Mouse (Mus musculus) brain, adult 2 months (tissue): Measurements from ENCODE around the gene Gm28047.
"Not testable (repeated sequence)": the region's sequence is repeated elsewhere in the genome, so short reads cannot be mapped to it uniquely, and the experiment has no call there.

Experiments
- DNase-seq: peaks from one replicate; pipeline ENCODE4 v3.0.0; 2011; ENCODE audit warnings: low read depth, low spot score

The Gm28047 gene

DNA sequence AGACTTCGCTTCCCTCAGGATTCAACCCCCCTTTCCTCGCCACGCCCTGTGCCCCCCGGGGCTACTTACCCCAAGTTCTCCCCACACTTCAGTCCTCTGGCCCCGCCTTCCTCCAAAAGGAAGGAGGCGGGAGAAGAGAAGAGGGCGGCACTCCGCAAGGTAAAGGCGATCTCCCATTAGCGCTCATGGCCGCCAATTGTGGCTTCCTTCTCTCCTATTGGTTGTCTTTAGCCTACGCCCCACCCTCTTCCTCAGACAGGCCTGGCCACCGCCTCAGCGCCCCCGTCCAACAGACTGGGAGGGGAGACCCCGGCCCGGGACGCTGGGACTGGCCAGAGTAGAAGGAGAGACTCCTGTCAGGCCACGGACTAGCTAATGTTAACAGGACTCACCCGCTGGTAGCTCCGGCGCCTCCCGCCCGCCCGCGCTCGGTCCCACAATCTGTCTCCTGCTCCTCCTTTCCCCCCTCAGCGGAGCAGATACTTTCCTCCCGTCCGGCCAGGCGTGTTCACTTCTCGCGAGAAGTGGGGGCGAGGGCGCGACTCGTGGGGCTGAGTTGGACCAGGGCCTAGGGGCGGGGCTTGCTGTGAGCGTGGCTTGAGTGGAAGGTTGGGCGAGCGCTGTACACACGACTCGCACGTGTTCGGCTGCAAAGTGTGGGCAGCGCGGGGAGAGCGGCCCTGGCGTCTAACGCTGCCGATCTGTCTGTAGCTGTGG is at the start of gene Gm28047, which contains the start of gene Atf7:
Gm28047 (minus strand) TSS at position 98 of the 717 bp plus-strand sequence.
Atf7 (minus strand) TSS at position 495 of the 717 bp plus-strand sequence.
- peak; percentile 99 for DNase-seq

DNA sequence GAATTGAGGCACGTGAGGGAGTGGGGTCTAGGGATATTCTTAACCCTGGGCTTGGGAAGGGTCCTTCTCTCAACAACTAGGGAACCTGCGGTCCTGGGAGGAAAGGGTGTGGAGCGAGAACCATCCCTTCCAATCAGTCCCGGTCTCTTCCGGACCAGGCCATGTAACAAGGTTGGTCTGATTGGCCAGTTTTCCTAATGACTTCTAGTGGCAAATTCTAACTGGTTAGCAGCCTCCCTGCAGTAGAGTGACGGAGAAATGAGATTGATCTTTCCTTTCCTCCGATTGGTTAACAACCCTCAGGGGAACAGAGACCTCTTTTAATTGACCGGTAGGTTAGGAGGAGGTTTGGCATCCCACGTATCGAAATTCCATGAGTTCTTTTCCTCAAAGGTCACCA is 48.7 kb upstream of the Gm28047 start:
- DNase-seq, result peak; percentile 96

DNA sequence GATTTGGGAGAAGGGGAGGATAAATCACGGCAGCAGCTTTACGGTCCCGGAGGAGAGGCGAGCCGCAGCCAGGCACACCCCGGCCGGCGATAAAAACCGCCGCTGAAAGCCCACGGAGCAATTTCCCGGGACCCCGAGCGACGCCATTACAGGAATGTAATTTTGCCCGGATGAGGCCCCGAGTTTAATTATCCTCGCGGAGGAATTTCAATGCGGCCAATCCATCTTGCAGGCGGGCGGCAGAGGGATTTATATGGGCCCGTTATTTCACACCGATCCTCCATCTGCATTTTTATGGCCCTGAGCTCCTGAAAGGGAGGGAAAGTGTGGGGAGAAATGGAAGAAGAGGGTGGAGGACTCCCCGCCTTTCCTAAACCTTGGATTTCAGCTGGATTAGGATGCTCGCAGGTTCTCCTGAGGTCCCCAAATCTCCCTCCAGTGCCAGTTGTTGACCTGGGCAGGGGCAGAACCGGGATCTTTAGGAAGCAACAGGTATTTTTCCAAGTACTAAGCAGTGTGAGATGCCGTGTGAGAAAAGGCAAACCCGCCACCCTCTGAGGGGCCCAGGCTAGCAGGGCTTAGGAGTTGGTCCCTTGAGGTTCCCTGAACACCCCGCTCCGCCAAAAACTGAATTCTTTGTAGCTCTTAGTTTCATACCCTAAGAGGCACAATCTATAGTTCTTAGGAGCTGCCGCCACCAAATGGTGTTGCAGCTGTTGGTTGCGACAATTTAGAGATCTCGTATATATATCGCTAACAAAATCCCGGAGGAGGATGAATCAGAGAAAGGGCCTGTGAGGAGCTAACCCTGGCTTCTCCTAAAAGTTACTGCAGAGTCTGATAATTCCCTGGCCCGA is 47.6 kb upstream of the Gm28047 start, which contains the start of gene Atp5g2:
Atp5g2 (minus strand) TSS at position 138 of the 857 bp plus-strand sequence.
- peak; percentile 66 for DNase-seq

DNA sequence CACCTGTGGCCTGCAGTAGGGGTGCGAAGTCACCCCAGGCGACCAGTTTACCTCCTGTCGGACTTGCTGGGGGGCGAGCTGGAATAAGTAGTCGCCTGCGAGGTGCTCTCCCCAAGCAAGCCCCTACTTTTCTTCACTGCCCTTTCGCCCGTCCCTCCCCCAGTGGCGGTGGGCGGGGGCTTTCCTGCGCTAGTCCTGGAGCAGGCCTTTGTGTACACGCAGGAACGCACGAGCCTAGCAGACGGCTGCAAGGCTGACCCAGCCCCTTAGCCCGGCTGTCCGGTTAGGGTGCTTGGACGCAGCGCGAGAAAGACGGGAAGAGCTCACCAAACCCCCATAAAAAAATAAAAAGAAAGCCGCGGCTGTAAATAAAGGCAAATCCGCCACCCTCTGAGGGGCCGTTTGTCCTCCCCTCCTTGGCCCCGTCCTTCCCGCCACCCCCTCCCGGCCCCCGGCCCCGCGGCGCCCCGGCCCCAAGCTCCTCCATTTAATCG is 46.9 kb upstream of the Gm28047 start:
- DNase-seq, result peak; percentile 85

DNA sequence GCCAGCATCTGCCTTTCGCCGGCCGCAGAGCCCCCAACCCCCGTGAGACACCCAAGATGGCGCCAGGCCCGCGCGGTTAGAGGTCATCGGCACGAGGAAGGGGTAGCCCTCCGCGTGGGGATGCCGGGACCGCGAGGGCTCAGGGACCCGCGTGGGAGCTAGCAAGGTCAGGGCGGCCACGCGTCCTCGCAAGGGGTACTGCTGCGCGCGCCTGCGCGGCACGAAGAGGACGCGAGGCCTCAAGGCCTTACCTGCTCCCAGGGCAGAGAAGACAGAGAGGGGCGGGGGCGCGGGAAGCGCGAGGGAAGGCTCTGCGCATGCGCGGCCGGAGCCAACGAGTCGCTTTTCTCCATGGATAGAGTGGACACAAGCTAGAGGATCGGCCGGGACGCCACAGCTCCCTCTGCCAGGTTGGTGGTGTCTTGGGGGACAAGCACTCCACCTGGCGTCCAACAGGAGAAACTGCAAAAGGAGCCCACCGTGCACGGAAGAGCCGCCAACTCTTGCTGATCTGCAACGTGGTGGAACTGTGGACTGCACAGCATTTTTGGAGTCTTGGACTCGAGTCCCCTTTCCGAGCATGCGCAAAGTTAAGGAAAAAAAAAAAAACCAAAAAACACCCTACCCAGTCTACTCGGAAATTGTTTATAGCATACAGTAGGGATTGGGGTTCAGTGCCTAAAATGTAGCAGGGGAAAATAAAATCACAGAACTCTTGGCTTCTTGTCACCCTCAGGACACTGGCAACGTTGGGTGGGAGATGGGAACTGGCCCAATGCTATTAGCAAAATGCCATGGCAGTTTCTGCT is 46.1 kb upstream of the Gm28047 start:
- DNase-seq, result peak; percentile 100

DNA sequence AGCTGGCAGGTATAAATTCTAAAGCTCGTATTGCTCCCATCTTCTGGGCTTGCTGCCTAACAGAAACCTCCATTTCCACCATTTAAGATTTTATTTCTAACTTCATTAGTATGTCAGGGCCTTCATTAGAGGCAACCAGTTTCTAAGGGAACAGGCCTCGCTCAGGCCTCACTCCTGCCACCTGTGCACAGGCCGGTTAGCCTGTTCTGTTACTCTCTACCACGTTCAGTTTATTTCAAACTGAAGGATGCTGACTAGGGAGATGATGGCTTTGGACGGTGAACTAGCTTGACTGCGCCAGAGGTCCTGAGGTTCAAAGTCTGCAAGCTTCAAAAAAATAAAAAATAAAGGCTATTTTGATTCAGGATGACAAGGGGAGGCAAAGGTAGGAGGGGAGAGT is 45.4 kb upstream of the Gm28047 start:
- DNase-seq, result peak; percentile 43

DNA sequence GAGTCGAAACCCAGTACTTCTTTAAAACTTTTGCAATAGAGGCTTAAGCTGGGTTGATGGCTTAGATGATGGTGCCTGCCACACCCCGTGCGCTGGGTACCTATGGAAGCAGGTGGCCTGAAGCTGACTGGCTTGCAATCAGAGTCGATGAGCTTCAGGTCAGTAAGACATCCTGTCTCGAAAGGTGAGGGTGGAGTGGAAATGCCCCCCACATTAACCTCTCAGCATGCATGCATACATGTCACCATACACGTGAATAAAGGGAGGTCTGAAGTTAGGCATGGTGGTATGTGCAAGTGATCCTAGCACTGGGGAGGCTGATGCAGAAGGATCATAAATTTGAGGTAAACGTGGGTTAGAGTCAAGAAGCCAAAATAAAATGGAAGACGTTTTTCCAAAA is 44.7 kb upstream of the Gm28047 start:
- no peak for DNase-seq

DNA sequence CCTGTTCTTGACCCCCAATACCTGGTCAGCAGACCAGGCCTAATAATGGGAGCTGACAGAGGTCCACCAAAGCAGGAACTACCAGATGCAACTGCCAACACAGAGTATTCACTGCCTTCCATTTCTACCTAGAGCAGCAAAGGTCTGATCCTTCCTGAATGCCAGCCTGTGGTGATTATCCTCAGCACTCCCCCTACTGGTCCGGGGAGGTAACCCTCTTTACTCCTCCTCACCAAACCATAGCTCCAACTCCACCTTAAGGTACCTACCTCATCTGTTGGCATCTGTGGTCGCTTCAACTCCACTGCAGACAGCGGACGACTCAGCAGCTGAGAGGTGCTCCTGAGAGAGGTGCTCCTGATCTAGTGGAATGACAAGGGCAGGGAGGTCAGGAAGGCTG is 40.6 kb upstream of the Gm28047 start:
- peak; percentile 81 for DNase-seq

DNA sequence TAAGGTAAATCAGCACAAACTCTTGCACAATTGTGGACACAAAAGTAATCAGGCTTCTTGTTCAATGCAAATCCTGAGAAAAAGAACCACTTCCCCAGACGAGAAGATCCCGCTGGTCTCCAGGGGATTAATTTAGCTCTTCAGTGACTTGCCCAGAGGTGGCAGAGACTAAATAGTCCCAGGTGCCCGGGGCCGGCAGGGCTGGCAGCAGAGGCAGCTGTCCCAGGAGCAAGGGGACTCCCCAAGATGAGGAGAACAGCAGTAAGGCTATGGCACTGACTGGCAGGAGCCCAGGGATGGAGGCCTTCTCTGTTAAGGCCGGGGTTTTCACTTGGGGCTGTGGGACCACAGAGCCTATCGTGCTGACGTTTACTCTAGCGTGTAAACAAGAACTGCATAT is 39.0 kb upstream of the Gm28047 start:
- DNase-seq, result no peak

DNA sequence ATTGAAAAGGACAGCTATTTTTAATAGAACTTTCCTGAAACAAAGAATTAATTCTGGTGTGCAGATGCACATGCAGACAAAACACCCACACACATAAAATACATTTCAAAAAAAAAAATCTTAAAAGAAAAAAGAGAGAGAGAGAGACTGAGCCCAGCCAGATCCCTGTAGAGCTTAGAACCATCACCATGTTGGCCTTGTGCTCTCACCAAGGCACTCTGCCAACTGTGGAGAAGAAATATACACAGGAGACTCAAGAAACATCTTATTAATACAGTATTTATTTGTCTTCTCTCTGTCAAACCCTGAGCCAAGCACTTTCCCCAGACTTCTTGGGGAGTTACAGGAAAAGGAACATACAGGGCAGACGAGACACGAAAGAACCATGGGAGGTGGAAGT is 37.7 kb upstream of the Gm28047 start:
- DNase-seq, result not testable (repeated sequence)

DNA sequence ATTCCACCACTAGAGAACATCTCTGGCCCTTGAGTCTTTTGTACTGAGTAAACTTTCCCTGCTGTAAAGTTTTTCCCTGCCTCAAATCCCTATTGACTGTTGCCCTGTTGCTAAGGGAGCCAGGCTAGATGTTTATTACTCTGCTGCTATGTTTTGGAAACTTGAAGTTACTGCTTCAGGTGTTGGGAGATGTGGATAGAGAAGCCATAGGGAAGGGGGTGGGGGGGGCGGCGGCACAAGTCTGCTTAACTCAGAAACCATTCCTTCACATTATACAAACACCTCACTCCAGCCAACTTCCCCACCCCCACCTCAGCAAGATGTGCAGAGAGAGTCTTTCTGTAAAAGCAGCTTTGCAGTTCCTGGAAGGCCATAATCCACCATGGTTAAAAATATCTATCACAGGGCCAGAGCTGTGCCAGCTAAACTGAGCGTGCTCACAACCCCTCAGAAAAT is 33.1 kb upstream of the Gm28047 start:
- DNase-seq, result peak; percentile 76

DNA sequence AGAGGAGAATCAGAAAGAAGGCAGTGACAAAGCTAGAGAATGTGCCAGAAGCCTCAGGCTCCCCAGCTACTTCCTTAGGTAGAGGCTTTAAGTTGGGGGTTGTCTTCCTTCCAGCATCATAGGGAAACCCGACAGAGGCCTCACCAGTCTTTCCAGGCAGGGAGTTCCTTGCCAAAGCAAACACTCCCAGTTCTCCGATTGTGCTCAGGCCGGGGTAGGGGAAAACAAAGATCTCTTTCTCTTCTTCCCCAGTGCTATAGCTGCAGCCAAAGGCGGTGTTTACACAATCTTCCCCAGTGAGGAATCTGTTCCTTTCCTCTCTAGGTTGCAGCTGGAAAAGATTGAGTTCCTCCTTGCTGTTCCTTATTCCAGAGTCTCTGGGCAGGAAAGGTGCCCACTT is 31.8 kb upstream of the Gm28047 start:
- DNase-seq, result peak; percentile 76

DNA sequence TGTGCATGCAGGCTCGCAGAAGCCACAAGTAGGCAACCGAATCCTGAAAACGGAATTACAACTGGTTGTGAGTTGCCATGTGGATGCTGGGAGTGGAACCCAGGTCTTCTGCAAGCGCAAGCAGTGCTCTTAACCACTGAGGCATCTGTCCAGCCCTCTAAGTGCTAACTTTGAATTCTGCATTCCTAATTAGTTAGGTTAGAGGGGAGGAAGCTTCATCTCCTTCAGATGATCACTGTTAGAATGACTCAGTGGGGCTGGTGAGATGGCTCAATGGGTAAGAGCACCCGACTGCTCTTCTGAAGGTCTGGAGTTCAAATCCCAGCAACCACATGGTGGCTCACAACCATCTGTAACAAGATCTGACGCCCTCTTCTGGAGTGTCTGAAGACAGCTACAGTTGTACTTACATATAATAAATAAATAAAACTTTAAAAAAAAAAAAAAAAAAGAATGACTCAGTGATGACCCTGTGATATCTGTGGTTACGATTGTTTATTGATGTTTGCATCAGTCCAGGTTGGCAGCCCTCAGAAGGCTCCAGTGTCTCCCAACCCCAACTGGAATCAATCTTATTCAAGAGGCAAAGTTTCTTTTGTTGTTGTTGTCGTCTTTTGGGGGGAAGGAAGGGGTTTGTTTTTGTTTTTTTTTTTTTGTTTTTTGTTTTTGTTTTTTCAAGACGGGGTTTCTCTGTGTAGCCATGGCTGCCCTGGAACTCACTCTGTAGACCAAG is 27.2 kb upstream of the Gm28047 start:
- DNase-seq, result not testable (repeated sequence)

DNA sequence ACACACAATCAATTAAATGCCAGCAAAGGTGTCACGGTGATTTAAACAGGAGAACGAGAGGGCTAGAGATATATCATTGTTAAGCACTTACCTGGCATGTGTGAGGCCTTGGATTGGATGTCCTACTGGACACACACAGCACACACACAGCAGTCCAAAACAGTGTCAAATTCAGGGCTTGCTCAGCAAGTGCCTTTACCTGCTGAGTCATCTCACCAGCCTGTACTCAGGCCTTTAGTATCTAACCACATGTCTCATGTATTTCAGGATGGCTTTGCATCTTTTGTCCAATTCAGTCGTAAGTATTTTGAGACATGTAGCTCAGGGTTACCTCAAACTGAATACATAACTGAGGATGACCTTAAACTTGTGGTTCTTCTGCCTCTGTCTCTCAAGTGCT is 26.2 kb upstream of the Gm28047 start:
- DNase-seq, result no peak

DNA sequence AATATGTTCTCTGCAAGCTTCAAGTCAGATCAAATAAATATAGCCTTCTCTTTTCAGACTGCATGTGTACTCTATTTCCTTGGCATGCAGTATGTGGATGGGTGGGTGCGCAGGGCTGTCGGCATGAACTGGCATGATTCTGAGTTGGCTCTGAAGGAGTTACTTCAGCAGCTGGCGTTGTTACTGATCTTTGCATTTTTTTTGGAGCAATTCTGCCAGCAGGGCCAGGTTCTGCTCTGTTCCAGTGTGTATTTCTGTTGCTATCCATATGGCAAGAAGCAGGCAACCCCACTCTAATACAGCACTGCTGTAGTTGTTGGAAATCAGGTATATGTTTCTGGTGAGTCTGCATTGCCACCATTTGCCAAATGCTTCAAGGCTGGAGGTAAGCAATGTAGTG is 10.9 kb upstream of the Gm28047 start:
- peak; percentile 88 for DNase-seq

DNA sequence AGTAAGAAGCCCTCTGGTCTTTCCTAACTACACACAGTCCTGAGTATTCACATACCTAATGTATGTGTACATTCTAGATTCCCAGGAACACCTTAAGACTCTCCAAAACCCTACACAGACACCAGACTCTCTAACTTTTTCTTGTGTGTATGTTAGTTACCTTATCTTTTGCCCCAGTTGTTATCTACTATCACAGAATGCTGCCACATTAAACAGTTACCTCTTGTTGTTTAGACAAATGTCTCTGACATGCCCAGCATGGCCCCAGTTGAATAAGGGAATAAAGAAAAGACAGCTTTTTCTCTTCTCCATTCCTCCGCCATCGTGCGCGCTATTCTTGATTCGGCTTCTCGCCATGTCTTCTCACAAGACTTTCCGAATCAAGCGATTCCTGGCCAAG is 9.8 kb upstream of the Gm28047 start:
- DNase-seq, result no peak

DNA sequence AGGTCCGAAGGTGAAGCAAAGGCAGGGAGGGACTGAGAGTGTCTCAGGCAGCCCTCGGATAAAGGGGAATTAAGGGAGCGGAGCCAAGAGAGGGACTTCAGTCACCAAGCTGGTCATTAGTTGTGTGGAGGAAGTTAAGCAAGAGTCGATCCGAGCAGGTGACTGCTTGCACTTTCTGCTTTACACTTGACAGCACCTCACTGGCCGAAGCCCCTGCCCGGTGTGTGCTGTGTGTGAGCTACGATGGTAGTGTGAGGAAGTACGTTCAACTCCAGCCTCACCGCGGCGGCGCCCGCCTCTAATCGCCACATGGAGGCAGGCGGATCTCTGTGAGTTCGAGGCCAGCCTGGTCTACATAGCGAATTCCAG is 804 bp upstream of the Gm28047 start:
- no peak for DNase-seq

DNA sequence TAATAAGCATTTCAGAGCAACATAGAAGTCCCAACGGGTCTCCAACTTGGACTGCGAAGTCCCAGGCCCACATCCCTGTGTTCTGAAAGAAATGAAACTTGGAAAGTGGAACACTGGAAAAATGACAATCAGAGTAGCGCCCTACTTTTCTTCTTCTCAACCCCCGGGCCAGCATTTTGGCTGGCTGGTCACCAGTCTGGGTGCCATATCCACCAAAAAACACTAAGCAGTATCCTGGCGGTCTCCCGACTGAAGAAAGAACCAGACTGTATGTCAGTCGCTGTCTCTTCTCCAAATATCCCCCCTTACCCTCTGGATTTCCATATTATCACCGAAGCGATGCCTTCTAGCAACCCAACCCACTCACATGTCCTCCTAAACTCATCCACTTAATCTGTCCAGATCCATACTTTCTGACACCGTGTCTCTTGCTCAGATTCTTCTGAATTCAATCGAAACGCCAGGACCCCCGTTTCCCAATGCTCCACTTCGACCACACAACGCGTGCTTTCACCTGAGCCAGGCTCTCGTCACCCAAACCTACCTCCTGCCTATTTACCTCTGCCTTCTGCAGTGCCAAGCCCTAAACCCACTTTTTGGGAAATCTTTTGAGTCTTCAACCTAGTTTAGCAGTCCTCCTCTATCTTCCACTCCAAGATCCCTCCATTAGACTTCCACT is 437 bp downstream of the Gm28047 start:
- DNase-seq, result peak; percentile 39

DNA sequence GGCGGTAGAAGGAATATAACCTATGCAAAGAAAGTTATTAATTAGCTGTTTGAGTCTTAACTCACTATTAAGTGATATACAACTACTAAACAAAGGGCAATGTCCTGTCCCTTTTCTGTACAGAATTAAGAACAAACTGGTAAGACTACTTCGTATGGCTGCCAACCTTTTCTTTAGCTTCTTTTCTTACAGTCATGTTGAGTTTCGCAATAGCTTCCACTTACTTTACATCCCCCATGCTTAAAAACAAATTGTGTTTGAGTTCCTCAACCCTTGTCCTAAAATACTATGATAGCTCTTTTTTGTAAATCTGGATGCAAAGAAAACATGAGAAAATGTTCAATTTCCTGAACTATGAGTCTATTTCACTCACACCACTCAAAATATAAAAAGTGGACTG is 1.7 kb downstream of the Gm28047 start:
- no peak for DNase-seq

DNA sequence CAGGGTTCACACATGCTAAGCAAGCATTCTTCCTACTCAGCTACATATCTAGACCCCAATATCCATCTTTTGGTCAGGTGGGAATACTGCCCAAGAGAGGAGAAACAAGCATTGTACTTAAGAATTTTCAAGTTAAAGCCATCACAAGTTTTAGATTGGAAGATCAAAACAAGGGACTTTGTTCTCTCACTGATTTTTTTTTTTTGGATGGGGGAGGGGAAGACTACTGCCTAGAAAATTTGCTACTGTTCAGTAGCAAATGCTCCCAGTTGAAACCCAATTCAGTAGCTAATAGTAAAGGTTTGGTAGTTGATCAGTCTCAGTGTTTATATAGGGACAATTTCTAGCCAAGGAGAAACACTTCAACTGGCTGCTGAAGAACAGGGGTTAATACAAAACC is 2.3 kb downstream of the Gm28047 start:
- DNase-seq, result no peak
